Mouse (Mus musculus): ENCODE measurements at regions not wholly inside any gene's neighbourhood (a gene's known extent, or its start where the extent isn't known, plus 50 kb on each side); places are given as distances from the start of the nearest gene placed in this dataset.

DNA sequence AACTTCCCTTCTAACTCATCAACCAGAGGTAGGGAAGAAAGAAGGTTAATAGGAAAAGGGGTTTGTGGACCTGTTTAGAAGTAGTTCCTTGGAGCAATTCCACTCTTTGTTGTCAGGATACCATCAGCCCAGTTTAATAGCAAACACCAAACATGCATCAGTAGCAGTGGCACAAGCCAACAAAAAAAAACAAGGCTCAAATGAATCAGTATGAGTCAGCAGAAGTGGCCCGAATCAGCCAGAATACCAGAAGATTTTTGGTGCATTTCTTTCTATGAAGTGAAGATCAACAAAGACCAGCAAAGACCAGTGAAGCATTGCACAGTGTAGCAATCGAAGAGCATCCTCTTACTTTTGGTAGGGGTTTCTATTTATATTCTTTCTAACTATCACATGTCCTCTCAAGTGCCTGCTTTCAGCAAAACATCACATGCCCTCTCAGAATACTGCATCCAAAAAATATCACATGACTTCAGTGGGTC, 52.9 kb upstream of the Gm10944 start:
- in situ Hi-C loops (cut with MboI, MseI): no loop called here

DNA sequence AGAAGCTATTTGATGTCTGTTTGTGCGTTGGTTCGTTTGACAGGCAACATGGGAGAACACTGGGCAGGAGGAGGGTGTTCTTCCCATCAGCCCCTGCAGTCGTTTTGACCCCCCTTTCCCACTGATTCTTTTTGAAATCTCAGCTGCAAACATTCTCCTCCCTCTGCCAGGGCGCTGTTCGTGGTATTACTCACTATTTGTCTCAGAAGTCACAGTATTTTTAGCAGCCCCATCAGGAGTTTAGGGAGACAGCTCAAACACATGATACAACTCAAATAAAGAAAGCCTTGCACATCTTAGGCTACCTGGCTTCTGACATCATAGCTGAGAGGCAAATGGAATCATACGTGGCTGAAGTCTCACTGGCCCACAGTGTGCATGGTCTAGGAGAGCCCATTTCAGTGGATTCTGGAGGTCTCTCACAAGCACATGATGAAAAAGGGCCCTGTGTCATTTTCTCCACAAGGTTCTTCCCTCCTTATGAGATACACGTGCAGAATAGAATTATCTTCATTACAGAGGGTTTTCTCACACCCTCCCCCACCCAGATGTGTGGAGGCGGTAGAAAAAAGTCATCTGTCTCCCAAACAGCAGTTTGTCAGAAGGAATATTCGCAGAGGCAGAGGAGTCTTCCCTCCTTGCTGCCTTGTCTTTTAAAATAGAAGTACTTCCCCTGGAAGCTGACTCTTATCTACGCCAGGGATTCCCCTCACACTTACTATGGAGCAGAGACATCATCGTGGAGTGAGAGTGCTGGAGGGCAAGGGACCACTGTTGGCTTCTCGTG, 57.1 kb upstream of the Rab32 start:
- in situ Hi-C loops (cut with MboI, MseI): loop anchor here (10.0 kb wide), 1 partner anchor 1180 kb away; no protein-coding TSS in a partner anchor

DNA sequence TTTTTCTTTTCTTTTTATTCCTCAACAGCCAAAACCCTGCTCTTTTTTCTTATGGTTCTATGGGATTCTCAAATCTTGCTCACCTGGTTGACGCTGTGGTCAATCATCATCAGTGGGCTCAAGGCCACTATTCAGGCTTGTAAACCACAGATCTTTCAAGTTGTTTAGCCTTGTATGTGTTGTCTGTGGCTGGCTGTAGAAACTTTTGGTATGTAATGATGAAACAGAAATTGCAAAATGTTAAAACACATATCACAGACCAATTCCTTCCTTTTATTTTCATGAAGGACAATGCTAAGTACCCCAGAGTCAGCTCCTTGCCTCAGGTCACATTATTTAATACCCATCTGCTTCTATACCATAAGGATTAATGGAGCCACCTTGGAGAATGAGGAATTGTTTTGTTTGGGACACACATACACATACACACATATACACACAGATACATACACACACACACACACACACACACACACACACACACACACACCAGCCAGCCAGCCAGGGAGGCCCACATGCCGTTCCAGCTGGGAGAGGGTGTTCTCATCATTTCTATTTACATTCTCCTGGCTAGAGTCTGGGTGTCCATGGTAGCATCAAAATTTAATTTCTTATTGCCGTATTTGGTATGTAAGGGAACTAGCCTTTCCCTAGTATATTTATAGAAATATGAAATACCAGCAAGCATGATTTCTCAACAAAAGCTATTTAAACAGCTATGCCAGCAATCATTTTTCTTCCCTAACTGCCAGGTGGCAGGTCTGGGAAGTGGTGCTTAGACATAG, 52.7 kb upstream of the Rab32 start:
- in situ Hi-C loops (cut with MboI, MseI): loop anchor here (10.0 kb wide), 1 partner anchor 1184 kb away; no protein-coding TSS in a partner anchor

DNA sequence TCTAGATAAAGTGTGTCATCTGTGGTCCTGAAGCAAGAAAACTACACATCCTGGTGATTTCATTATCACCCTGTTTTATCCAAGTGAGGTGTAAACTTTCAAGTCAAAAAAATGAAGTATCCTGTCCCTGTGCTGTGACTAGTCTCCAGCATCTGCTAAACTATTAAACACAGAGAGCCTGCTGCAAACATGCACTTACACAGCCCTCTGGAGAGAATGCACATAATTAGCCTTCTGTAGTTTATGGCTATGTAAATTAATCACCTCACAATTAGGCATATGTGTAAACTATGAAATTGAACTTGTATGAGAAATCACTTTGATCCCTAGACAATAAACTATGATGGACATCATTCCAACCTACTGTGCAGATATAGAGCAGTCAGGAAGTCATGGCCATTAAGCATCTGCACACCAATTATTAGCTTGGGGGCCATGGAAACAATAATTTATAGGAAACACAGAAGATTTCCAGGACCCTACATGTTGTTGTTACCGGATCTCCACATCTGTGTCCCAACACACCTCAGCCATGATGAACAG, 50.6 kb upstream of the Rab32 start:
- in situ Hi-C loops (cut with MboI, MseI): no loop called here

All from T-helper 1 cell (primary cell).